Mouse (Mus musculus) adrenal gland, postnatal 10 days (tissue): Measurements from ENCODE around the gene Net1. TPM values are rescaled to one million over a fixed set of nuclear protein-coding genes. Genes with fewer than 3 reads are reported as not detected.

ENCODE experiments used
- DNase-seq: peaks from one replicate; pipeline ENCODE4 v3.0.0; 2021; ENCODE audit warnings: mixed read lengths
- microRNA-seq: library from miRNA; unstranded; fragments of <30 nt; microRNA quantifications from one replicate; pipeline ENCODE4 v1.2.0, GENCODE M21; 2021
- total RNA-seq, 2 experiments: library from RNA; stranded (reverse); gene quantifications; 2 replicates each; pipeline ENCODE4 v1.2.3; 2021

Gene Net1
- total RNA-seq, 2 experiments from 2014 or later = 56.1 to 98.2 TPM

GRCm38 (mm10) chr13:3832450-3832849 lies 85.6 kb downstream of the Net1 start:
- no peak for DNase-seq

Small RNA genes within 50 kb of the gene (microRNA-seq; reads per million reads assigned to microRNA genes)
- not detected for gene Gm22460

Other genes with a start within 250 kb of the Net1 start
- gene Calml3, start 113.9 kb downstream of the Net1 start, total RNA-seq = not detected
- not detected for gene Calm4, start 80.5 kb downstream of the Net1 start, total RNA-seq
- gene Calm5, start 64.0 kb downstream of the Net1 start, total RNA-seq = not detected
- gene Tubal3, start 54 bp upstream of the Net1 start, total RNA-seq = not detected
- gene Ucn3, start 27.1 kb upstream of the Net1 start, total RNA-seq = not detected
- 10 to 100 TPM; 18.1 to 35.3 TPM for gene Akr1c14, start 130.8 kb upstream of the Net1 start, total RNA-seq
- gene Akr1c18, start 232.4 kb upstream of the Net1 start, total RNA-seq = 100 to 1,000 TPM; 382 to 409 TPM